Mouse (Mus musculus) gastrocnemius, postnatal 36 days (tissue): ENCODE measurements around the gene Lgals3bp. TPM values are rescaled to one million over a fixed set of nuclear protein-coding genes. Genes with fewer than 3 reads are reported as not detected.
A peak's percentile ranks its signal among the peaks of the same experiment; 100 is the strongest.
"Not testable (repeated sequence)": the region's sequence is repeated elsewhere in the genome, so short reads cannot be mapped to it uniquely, and the experiment has no call there.

Source experiments
- DNase-seq, 2 experiments: peaks; one replicate each; pipeline ENCODE4 v3.0.0; 2022
- intact Hi-C: fragments of 180-260 bp; cut with DNase I; formaldehyde crosslinking; loops from one replicate; pipeline ENCODE4 v1.15.1; 2025
- total RNA-seq, 2 experiments: library from RNA; stranded (reverse); gene quantifications; 2 replicates each; pipeline ENCODE4 v1.2.3; 2021

Lgals3bp gene
- total RNA-seq, 2 experiments from 2014 or later = 13.0 to 19.2 TPM

GRCm38 (mm10) chr11:118403951-118404899 is 2.3 kb upstream of the Lgals3bp start:
- intact Hi-C loops = loop anchor here (5.0 kb wide), 1 partner anchor 1012 kb away; no protein-coding TSS in a partner anchor
- peak in 1 of 2 experiments; percentile 2 for DNase-seq

GRCm38 (mm10) chr11:118403183-118403582 is 1.3 kb upstream of the Lgals3bp start:
- intact Hi-C loops = loop anchor here (5.0 kb wide), 1 partner anchor 1011 kb away; no protein-coding TSS in a partner anchor
- peak in 1 of 2 experiments; percentile 0 for DNase-seq

GRCm38 (mm10) chr11:118401195-118401594 is 697 bp downstream of the Lgals3bp start:
- peak in 1 of 2 experiments; percentile 2 for DNase-seq
- intact Hi-C loops = loop anchor here (5.0 kb wide), 1 partner anchor 1009 kb away; no protein-coding TSS in a partner anchor

GRCm38 (mm10) chr11:118400566-118400936 is 1.3 kb downstream of the Lgals3bp start:
- intact Hi-C loops = loop anchor here (5.0 kb wide), 1 partner anchor 1008 kb away; no protein-coding TSS in a partner anchor

GRCm38 (mm10) chr11:118399891-118400565 is 1.9 kb downstream of the Lgals3bp start:
- intact Hi-C loops = loop anchor here (5.0 to 10.0 kb wide), 3 partner anchors 83 to 1008 kb away; no protein-coding TSS in a partner anchor
- peak; percentile 2 to 11 for DNase-seq

More at GRCm38 (mm10) chr11:118400566-118400936, 1.3 kb downstream of the Lgals3bp start:
- DNase-seq = peak in 1 of 2 experiments; percentile 4

GRCm38 (mm10) chr11:118397806-118398530 is 3.9 kb downstream of the Lgals3bp start:
- intact Hi-C loops = loop anchor here (5.0 to 10.0 kb wide), 2 partner anchors 81 to 243 kb away; no protein-coding TSS in a partner anchor
- peak in 1 of 2 experiments; percentile 2 for DNase-seq

GRCm38 (mm10) chr11:118394538-118394937 is 7.4 kb downstream of the Lgals3bp start:
- DNase-seq = peak in 1 of 2 experiments; percentile 0
- intact Hi-C loops = loop anchor here (10.0 kb wide), 1 partner anchor 240 kb away; no protein-coding TSS in a partner anchor

GRCm38 (mm10) chr11:118393991-118394390 is 7.9 kb downstream of the Lgals3bp start:
- DNase-seq = no peak
- intact Hi-C loops = loop anchor here (10.0 kb wide), 1 partner anchor 239 kb away; no protein-coding TSS in a partner anchor

- peak in 1 of 2 experiments; percentile 1 for DNase-seq
- intact Hi-C loops = not testable (repeated sequence)
Measured at GRCm38 (mm10) chr11:118387816-118388215, 14.1 kb downstream of the Lgals3bp start.

- peak; percentile 84 to 90 for DNase-seq
- intact Hi-C loops = loop anchor here (1.0 to 10.0 kb wide), 2 partner anchors 62 to 295 kb away; no protein-coding TSS in a partner anchor
Measured at GRCm38 (mm10) chr11:118379251-118380009, 22.5 kb downstream of the Lgals3bp start.

- intact Hi-C loops = loop anchor here (1.0 to 10.0 kb wide), 2 partner anchors 61 to 294 kb away; no protein-coding TSS in a partner anchor
- no peak for DNase-seq
Measured at GRCm38 (mm10) chr11:118378656-118379055, 23.2 kb downstream of the Lgals3bp start.

- intact Hi-C loops = loop anchor here (10.0 kb wide), 1 partner anchor 292 kb away; no protein-coding TSS in a partner anchor
- not testable (repeated sequence) for DNase-seq
Measured at GRCm38 (mm10) chr11:118376323-118376722, 25.6 kb downstream of the Lgals3bp start.

GRCm38 (mm10) chr11:118375881-118376280 is 26.0 kb downstream of the Lgals3bp start:
- intact Hi-C loops = loop anchor here (10.0 kb wide), 1 partner anchor 291 kb away; no protein-coding TSS in a partner anchor
- no peak for DNase-seq

- intact Hi-C loops = loop anchor here (10.0 kb wide), 1 partner anchor 291 kb away; no protein-coding TSS in a partner anchor
- no peak for DNase-seq
Measured at GRCm38 (mm10) chr11:118375461-118375860, 26.4 kb downstream of the Lgals3bp start.

- intact Hi-C loops = loop anchor here (10.0 kb wide), 1 partner anchor 290 kb away; no protein-coding TSS in a partner anchor
- DNase-seq = no peak
Measured at GRCm38 (mm10) chr11:118375006-118375405, 26.9 kb downstream of the Lgals3bp start.

- DNase-seq = no peak
- intact Hi-C loops = loop anchor here (10.0 kb wide), 1 partner anchor 290 kb away; no protein-coding TSS in a partner anchor
Measured at GRCm38 (mm10) chr11:118374506-118374905, 27.4 kb downstream of the Lgals3bp start.

GRCm38 (mm10) chr11:118372641-118373040 is 29.3 kb downstream of the Lgals3bp start:
- intact Hi-C loops = loop anchor here (10.0 kb wide), 1 partner anchor 288 kb away; no protein-coding TSS in a partner anchor

GRCm38 (mm10) chr11:118371876-118372275 is 30.0 kb downstream of the Lgals3bp start:
- DNase-seq = no peak
- intact Hi-C loops = loop anchor here (10.0 kb wide), 1 partner anchor 287 kb away; no protein-coding TSS in a partner anchor

More at GRCm38 (mm10) chr11:118372641-118373040, 29.3 kb downstream of the Lgals3bp start:
- DNase-seq = no peak
